Mouse (Mus musculus) frontal cortex, adult (tissue): Measurements from ENCODE around the gene Ube2o.

Source experiments
- ATAC-seq: cut with Nextera tagmentation; 2 replicates; pipeline ENCODE4 v1.9.2; 2017; ENCODE audit warnings: mild to moderate bottlenecking, moderate library complexity, mixed read lengths; ENCODE audit not compliant: low TSS enrichment

The Ube2o gene

DNA sequence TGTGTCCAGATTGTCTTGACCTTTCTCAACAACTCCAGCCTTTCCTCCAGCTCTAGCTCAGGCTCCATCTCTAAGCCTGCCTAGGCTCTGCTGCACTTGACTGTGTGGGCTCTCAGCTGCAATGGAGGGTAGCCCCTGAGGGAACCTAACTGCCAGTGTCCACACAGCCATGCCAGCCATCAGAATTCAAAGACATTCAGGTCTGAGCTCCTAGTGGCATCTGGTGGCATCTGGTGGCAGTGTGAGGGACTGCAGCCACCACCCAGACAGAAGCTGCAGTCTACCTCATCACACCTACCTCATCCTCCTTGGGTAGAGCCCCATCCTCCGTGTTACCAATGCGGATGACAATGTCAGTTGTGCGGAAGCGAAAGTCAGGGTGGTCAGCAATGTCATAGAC, 38.1 kb downstream of the Ube2o start:
- peak; percentile 60; the same call in 1 of the 2 replicates for ATAC-seq

DNA sequence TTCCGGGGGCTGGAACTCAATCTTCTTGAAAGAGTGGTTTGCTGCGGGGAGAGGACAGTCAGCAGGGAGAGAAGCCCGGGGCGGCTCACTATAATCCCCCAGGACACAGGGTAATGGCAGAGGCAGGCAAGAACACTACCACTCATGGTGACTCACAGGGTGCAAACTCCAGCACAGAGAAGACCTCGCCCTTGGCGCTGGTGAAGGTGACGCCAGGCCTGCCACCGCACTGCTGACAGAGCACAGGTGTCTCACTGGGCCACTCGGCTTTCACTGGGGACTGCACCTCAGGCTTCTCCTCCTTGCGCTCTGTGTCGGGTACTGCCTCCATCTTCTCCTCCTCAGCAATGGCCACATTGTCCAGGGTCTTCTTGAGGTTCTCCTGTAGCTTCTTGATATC, 40.1 kb downstream of the Ube2o start:
- ATAC-seq, result no peak

DNA sequence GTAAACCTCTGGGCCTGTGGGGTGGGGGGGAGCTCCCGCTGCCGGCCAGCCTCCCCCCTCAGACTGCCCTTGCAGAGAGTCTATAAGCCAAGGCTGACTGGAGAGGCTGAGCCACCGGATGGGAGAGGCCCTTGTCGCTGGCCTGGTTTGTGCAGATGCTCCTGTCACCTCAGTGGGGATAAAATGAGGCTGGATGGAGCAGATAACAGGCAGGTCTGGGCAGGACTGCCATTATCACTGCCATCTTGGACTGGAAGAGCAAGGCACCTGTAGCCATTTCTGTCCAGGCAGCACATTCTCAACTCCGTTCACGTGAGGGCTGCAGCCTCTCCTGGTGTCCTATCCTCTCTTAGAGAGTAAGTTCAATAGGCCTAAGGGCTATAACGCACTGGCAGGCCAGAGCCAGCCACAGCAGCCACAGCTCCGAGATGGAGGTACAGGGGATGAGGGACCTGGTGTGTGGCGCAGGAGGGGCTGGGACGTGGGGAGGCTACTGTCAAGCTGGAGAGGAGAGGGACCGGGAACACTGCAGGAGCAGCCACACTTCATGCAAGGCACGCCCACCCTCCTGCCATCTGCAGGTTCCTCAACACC, 43.0 kb downstream of the Ube2o start:
- ATAC-seq, result no peak

DNA sequence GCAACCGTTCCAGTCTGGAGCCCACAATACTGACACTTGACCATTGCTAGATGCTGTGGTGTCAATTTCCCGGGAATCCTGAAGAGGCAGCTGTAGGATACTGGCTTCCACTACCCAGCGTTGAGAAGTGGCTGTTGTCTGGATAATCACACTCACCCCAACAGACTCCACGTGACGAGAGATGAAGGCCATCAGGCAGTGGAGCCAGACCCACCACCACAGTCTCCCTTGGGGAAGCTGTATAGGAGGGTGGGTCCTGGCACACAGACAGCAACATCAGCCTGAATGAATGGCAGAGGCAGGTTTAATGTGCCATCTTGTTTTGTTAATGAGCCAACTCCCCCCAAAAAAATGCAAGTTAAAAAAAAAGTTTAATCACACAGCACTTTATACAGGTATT, 43.9 kb downstream of the Ube2o start:
- no peak for ATAC-seq

DNA sequence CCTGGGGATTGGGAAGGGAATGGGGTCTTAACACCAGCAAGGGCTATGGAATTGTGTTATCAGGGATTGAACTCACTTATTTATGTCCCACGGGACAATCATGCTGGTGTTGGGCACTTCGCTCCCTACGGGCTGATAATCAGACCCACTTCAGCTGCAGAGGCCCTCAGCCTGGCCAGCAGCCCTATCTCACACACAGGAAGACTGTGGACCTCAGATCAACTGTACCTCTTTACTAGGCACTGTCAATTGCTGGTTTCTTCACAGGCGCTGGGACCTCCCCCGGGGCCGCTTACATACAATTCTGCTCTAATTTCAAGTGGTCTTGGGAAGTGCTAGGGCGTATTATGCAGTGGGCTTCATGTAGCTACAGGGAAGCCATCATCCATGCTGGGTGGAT, 44.6 kb downstream of the Ube2o start:
- ATAC-seq, result no peak

DNA sequence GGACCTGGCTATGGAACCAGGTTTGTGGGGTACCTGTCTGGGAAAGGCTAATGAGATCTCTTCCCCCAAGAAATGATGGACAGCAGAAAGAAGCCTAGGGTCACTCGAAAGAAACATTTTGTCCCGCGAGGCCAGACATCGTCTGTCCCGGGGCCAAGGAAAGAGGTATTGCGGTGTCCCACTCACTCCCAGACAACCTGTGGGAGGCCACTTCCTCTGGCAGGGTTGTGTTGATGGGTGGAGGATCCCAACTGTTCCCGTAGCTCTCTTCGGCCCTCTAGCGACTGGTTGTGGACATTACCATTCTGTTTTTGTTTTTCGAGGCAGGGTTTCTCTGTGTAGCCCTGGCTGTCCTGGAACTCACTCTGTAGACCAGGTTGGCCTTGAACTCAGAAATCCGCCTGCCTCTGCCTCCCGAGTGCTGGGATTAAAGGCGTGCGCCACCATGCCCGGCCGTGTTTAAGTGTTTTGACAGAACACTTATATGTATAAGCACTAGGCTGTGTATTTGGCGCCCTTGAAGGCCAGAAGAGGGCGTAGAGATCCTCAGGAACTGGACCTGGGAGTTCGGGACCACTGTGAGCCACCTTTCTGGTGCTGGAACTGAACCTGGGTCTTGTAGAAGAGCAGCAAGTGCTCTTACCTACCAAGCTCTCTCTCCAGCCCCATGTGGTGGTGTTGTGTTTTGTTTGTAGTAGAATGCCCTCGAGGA, 46.9 kb downstream of the Ube2o start:
- peak; percentile 58; the same call in 1 of the 2 replicates for ATAC-seq

DNA sequence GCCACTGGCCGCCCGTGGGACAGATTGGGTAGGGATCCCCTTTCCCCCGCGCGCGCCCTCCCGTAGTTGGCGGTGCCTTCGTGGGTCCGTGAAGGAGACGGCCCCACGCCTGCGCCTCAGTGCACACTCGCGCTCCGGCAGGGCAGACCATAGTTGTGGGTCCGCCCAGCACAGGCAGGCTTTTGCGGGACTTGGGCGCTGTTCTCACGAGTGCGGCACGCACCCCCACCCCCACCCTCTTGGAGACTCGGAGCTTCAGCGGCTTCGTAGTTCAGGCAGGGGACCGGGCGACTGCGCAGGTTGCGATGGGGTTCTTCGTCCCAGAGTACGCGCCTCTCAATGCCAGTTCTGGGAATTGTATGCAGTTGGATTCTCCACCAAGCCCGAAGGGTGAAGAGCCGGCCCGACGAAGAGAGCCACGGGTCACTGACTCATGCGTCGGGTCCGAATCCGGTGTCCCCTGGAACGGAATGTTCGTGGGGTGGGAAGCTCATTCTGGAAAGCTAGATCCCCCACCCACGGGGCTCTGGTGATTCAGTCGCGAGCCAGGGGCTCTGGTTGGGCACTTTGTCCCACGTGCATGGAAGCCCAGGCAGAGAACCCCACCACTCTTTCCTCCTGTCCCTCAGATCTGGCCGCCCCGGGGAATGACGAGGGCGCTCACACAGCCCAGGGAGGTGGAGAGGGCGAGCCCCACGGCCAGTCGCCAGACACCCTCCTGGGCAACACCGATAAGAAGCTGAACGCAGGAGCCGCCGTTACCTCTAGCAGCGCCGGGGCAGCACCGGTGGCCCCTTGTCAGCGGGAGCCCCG, 47.7 kb downstream of the Ube2o start:
- peak; percentile 6; the same call in 1 of the 2 replicates for ATAC-seq

DNA sequence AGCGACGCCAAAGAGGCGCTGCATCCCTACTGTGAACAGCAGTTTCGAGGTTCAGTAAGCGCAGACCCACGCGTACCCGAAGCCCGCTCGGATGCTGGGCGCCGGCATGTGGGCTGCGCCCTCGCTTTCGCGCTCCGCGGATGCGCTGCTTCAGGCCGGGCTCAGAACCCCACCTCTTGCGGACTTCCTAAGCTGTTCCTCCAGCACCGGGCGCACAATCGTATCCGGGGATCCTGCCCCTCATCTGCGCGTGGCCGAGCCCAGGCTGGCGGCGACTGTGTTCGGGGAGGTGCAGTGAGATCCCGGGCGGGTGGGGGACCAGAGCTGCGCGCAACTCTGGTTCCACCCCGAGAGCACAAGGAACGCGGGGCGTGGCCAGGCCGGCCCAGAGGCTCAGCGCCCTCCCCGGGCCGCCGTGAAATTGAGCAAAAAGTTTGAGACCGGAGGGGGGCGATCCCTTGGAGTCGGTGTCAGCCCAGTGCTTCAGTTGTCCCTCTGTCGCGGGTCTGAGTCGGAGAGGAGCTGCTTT, 48.4 kb downstream of the Ube2o start:
- ATAC-seq, result peak; percentile 28; the same call in 1 of the 2 replicates

DNA sequence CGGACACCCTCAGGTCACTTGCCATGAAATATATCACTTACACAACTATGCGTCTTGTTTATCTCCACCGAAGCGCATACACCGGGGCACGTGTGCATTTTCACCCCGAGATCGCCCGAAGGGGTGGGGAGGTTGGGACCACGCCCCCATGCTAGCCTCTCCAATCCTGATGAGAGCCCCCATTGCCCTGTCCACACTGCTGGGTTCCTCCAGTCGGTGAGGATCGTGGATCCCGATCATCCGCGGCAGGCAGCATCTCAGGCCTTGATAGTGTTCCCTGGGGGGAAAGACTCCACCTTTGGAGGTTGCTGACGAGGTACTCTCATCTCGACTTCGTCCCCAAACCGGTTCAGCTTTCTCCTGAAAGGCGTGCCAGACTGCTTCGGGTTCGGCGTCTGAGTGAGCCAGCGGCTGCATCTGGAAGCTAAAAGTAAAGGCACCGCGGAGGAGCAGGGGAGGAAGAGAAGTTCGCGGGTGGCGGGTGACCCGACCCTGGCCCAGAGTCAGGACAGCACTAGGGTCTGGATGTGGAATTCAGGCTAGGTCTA, 48.9 kb downstream of the Ube2o start:
- no peak for ATAC-seq

DNA sequence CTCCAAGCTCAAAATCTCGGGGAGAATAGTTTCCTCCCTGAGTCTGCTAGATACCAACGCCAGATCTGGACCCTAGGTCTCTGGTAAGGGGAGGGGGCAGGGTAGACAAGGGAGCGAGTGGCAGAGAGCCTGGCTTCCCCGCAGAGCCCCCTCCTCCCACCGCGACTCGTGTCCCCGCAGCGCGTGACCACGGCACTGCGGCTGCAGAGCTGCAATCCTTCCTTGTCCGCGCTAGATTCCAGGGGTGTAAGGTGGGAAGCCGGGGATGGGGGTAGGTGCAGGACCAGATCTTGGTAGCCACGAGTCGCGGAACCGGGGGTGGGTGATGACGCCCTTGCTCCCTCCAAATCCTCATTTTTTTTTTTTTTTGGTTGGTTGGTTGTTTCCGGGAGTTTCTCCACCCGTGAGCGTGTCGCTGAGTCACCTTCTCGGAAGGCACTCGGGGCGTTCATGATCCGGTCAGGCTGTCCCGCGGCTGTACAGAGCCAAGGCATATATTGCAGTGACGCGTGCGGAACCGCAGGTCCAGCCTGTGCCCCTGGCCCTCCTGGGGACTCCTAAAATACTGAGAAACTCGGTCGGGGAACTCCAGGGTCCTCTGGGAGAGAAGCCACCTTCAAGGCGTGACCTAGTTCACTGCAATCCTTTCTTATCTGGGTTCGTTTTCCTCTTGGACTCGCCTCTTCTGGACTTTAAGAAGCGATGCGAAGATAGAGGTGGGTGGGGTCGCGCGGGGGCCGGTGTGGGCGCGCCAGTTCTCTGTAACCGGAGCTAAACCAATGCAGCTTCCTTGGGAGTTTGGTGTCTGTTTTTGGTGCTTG, 49.7 kb downstream of the Ube2o start:
- ATAC-seq, result no peak

DNA sequence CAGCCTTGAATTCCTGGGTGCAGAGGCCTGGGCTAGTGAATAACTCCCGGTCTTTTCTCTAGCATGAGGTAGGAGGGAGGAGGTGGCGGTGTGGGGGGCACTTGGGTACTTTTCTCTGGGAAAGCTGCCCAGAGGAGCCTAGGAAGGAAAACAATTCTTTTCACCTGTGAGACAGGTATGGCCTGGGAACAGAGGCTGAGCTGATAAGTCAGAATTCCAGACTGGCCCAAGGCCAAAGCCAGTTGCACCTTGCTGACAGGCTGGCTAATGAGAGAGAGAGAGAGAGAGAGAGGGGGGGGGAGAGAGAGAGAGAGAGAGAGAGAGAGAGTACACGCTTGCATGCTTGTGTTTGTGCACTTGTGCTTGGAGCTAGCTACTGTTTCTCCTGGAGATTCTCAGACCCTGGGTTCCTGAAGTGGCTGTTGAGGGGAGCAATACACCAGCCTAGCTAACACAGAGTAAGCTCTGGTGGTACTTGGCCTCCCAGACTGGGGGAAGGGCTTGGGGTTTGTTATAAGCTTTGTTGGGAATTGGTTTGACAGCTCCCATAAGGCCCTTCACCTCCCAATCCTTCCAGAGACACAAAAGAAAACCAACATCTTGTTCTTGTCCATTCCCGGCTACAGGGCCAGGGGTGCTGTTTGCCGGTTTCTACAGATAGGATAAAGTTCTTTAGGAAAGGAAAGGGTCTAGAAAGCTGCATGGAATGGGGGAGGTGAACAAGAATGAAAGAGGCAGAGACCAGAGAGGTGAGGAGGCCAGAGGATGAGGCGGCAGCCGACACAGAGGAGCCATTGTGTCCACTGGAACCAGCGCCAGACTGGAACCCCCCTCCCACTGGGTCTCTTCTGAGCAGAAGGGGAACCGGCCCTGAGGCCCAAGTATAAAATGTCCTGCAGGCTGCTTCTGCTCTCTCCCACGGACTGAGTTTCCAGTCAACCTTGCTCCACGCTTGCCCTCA, 50.8 kb downstream of the Ube2o start, which contains the start of gene Sphk1:
Gene Sphk1, plus strand, starts transcription at position 739 of the 961 bp plus-strand sequence.
- no peak for ATAC-seq

DNA sequence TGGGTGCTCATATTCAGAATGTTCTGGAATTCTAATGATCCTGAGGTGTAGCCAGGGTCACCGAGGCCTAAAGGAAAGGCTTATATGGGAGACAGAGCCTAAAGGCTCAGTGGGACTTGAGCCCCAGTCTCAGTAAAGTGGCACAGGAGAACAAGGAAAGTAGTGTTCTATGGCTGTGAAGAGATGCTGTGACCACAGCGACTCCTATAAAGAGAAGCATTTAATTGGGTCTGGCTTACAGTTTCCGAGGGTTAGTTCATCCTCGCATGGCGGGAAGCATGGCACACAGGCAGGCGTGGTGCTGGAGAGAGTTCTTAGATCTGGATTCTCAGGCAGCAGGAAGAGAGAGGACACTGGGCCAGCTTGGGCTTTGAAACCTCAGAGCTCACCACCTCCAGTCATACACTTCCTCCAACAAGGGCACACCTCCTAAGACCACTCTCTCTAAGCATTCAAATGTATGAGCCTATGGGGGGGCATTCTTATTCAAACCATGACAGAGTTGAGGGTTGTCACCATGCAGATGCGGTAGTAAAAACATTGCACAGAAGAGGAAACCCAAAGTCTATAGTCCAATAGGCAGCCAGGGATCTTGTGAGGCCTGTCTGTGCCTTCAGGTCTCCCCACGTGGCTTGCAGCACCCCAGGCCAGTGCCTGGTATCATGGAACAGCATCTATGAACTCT, 52.5 kb downstream of the Ube2o start:
- ATAC-seq, result no peak

DNA sequence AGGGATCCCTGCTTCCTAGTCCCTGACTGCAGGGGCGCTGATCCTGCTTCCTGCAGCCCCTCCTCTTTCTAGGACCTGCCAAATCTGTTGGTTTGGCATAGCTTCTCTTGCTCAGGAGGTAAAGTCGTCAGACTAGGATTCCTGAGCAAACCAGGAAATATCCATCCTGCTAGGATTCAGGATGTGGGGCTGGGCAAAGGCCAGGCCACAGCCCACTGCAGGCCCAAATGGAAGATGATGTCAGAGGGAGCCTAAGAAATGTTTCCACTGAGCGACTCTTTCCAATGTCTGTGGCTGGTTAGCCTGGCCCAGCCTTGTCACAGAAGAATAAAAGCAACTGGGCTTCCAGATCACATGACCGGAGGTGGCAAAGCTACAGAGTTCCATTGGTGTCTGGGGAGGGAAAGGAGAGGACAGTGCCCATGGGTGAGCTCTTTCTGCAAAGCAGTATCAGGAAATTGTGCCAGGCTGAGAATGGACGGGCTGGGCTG, 57.5 kb downstream of the Ube2o start:
- ATAC-seq, result no peak

DNA sequence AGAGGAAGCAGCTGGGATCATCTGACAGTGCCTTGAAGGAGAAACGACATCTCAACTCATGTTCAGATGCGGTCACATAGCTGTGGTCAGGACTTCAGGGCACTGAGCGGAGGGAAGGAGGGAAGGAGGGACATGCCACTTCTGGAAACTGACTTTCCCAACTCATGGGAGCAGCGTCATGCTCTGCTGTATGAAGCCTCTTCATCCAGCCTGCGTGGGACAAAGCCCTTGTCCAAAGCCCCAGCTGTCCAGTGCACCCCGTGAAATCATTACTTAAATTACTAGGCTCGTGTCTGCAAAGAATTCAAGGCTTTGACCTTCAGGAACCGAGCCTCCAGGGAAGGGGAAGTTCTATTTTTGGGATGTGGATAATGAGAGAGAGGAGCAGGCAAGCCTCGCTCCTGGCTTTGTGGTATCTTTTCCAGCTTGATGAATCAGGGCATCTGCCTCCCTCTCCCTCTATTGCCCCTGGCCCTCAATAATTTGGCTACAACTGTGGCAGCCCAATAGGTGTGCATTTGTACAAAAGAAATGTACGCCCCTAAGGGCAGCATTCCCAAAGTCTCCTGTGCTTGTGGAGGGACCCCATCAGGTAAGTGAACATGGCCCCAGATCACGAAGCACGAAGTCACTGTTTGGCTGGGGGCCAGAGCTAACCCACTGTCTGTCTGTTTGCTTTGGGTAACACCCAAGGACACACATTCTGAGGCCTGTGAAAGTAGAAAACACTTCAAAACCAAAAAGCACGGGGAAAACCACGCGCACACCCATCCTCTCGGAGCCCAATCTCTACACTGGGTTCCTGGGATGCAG, 58.2 kb downstream of the Ube2o start:
- ATAC-seq, result no peak

DNA sequence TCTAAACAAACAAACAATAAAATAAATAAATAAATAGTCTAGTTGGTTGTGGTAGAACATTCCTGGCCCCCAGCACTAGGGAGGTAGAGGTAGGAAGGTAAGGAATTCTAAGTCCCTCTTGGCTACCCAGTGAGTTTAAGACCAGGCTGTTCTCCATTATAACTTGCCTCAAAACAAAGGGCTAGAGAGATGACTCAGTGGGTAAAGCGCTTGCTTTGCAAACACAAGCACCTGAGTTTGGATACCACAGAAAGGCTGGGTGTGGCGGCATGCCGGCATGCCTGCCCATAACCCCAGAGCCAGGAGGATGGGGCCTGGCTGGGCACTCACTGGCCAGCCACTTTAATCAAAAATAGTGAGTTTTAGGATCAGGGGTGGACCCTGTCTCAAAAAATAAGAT, 59.2 kb downstream of the Ube2o start:
- ATAC-seq, result no peak

DNA sequence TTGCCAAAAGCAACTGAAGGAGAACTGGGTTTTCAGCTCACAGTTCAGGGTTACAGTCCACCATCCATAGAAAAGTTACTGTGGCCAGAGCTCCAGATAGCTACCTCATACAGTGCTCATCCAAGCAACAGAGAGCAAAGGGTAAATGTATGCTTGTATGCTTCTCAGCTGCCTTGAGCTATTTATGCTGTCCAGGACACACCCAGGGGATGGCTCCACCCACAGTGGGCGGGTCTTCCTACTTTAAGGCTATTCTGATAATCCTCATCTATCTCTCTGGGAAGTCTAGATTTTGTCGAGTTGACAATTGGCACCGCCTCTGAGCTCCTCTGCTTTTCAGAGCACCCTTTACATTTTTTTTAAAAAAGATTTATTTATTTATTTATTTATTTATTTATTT, 60.1 kb downstream of the Ube2o start:
- no peak for ATAC-seq

DNA sequence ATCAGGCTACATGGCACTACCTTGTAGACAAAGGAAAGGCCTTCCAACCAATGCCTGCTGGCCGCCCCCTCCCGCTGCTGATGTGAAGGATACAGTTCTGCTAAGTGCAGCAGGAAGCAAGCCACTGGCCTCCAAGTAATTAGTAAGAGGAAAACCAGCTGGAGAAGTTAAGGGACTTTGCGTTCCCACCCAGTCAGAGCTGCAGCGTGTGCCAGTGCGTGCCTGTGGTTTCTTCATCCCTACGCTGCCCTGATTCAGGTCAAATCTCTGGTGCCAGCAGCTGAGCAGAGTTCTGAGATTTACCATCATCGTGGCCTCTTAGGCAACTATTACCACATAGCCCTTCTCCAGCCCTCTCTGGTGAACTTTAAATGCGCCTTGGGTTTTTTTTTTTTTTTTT, 62.8 kb downstream of the Ube2o start:
- ATAC-seq, result no peak

DNA sequence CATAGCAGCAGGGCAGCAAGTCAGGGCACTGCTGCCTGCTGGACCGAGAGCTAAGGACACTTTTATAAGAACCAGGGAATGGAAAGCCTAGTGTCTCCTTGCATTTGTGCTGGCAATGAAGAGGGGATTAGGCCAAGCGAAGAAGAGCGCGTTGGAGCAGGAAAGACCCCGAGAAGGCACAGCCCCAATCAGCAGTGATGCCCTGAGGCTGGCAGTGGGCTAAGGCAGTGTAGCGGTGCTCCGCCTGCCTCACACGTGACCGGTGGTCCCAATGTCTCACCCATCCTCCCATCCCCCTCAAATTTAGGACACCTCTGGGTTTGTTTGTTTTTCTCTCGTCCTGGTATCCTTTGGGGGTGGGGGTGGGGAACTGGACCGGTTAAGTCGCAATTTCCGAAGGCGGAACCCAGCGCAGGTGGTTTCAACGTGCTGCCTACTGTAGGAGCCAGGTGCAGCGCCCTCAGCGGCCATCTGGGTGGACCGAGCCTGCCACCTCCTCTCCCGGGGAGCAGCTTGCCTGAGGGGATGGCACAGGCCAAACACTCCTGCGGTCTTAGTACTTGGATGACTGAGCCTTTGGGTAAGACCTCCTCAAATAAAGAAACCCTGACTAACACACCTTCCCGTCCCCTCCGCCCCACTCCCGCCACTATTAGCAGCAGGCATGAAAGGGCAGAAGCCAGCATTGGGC, 65.8 kb downstream of the Ube2o start:
- ATAC-seq, result no peak
